Mouse (Mus musculus) frontal cortex, postnatal 14 days (tissue): ENCODE measurements around the gene Tmem117.

Experiments used
- DNase-seq, 2 experiments: peaks; one replicate each; pipeline ENCODE4 v3.0.0; 2022; ENCODE audit warnings: low spot score in 2 of 2

The Tmem117 gene

DNA sequence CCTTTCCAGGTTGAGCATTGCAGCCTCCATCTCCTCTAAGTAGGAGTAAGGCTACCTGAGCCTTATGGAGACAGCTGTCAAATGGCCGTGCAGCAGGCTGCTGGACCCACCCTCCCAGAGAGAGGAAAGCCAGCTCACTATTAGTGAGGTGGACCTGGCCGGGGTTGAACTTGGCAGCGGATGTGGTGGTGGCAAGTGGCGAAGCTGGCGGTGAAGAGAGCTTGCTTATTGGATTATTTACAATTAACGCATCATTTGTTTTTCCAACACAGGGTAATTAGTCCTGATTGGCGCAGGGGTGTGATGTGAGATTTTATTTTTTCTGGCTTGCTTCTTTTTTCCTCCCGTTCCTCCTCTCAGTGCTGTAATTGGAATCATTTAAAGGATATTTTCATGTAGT, 19.4 kb downstream of the Tmem117 start:
- DNase-seq, result no peak

DNA sequence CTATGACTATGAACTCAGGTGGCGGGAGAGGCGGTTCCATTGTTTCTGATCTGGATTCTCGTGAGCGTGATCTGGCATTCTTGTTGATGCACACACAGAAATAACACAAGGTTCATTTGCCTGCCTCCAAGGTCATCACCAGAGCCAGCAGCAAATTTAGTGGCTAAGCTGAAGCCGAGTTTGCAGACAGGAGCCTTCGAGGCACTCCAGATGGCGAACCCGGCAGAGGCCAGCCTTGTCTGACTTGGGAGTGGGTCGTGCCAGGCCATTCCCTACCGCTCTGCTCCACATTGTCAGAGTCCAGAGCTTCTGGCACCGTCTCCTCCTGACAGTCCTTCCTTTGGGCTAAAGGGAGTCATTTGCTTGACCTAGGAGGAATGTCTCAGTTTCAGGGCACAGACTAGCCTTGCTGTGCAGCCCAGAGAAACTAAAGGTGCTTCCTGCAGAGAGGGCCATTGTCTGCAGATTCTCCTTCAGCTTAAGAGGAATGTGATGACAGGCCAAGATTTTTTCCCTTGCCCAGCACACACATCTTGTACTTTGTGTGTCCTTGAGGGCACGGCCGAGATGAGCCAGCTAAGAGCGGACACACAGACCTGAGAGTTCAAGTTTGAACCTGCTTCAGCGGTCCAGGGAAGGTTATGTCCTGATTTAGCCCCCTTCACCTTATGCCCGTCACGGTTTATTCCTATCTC, 20.2 kb downstream of the Tmem117 start:
- DNase-seq, result no peak

DNA sequence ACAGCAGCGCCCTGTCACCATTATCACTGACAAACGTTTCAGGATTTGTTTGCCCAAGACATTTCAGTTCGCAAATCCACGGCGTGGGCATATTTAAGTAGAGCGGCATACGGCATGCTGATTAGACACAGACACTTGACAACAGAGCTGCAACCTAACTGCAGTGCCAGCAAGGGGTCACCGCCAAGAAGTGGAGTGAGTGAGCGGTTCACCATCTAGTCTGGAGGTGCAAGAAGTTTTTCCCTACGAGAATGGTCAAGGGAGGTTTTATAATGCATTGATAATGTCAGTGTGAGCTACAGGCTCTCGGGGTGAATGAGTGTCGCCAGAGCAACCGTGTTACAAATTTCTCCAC, 20.7 kb downstream of the Tmem117 start:
- no peak for DNase-seq

DNA sequence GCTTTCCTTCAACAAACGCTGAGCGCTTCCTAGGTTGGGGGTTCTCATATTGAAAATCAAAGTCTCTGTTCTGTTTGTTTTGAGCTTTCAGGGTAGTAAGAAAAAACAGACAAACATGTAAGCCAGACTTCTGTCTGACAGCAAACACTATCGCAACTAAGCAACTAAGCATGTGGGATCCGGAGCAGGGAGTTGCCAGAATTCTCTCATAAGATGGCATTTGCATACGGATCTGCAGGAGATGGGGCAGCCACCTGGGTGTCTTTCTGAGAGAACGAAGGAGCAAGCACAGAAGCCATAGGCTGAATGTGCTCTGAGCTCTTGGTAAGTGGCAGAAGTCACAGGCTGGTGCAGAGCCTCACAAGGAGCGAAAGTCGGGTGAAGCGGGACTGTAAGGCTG, 22.3 kb downstream of the Tmem117 start:
- DNase-seq, result no peak

DNA sequence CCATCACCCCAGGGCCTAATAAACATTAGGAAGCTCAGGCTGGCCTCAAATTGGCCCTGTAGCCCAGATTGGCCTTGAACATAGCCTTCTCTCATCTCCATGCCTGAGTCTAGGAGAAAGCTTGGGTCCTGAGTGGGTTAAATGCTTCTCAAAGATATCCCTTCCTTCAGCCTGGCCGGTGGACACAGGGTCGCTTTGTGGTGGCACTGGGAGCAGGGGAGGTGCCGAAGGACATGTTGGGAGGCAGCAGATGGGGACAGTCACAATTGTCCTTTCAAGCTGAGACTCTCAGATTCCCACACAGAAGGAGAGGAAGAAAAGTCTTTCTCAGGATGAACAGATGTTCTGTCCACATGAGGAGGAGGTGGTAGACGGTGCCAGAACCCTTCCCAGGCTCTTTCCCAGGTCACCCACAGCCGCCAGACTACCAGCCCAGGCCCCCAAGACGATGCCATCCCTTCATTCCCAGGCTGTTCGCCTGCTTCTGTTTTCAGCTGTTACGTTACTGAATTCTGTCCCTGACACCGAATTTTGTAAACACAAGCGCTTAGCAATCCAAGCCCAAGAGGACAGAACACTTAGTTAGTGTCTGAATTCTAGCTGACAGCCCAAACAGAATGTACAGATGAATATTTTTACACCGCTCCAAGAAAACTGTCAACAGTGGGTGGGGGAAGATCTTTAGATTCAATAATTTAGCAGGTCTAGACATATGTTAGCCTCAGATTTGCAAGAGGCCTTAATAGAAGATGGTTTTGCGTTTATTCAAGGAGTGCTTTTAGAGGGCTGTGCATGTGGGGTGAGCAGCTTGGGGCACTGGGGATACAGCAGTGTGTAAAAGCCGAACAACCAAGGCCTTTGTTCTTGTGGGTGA, 23.2 kb downstream of the Tmem117 start:
- peak in 1 of 2 experiments; percentile 43 for DNase-seq

DNA sequence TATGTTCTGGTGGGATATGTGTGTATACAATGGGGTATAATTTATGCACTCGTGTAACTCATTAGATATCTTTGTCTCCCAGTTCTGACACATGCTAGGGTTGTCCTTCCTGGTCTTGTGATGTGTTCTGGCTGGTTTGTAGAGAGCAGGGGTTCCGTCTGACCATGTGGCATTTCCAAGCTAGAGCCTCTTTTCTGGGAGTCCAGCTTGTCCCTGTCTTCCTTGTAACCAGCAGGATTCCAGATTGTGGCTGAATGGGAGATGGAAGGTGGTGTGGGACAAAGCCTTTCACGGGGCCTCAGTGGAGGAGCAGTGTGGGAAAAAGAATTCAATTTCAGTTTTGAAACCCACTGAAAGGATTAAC, 23.8 kb downstream of the Tmem117 start:
- DNase-seq, result no peak

DNA sequence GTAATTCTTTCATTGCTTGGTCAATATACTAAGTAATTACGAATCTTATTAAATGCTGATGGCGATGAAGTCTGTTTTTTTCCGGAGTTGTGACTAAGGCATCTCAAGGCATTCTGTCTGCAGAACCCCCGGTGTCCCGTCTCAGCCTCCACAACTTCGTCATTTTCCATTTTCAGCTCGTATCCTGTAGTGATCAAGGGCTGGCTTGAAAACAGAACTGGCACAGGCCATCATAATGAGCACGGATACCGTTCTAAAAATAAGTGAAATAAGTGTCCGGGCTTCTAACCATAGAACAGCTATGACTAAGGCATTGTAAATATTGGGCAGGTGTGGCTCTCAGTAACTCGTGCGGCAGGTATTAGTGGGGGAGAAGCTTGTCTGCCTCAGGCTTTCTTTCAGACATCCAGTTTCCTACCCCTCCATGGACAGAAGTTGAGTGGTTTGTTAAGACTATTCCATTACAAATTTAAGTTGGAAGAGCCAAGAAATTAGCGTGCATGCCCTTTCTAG, 26.8 kb downstream of the Tmem117 start:
- no peak for DNase-seq

DNA sequence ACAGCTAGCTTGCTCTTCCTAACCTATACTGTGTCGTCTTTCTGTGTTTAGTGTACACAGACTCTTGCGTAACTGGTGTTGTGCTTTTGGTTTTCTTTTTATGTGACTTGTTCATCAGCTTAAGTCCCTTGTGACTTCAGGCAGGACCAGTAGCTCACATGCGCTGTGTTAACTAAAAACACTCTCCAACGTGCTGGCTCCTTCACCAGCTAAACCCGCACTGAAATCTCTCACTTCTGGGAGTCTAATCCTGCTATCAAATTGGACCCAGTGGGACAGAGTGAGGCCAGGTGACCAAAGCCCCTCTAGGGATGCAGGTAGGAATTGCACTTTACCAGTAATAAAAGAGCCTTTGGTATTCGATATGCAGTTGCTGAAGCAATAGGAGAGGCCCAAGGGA, 28.9 kb downstream of the Tmem117 start:
- no peak for DNase-seq

DNA sequence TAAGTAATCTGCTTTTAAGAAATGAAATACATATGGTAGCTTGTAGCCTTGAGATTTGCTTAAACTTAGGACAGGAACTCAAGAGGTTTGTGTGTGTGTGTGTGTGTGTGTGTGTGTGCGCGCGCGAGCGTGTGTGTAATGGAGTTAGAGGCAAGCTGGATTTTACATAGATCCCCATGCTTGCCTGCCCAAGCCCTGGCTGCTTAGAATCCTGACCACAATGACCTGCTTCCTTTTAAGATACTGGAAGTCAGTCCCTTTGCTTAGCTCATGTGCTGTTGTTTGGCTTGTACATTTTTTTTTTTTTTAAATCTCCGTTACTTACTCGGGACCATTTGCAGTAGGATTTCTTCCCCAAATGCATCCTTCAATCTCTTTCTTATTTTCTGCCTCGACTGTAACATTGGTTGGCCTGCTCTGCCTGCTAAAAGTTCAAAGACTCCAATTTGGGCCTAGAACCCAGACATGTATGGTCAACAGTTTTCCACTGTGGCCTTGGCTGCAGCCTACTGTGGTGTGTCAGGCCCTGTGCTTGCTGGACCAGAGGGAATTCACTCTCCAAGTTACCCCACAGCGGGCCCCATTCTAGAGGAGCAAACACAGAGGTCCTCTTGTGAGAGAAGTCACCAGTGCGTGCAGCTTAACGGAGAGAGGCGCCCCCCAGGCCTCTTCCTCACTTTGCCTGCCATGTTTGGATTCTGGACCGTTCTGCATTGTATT, 29.5 kb downstream of the Tmem117 start:
- DNase-seq, result no peak

DNA sequence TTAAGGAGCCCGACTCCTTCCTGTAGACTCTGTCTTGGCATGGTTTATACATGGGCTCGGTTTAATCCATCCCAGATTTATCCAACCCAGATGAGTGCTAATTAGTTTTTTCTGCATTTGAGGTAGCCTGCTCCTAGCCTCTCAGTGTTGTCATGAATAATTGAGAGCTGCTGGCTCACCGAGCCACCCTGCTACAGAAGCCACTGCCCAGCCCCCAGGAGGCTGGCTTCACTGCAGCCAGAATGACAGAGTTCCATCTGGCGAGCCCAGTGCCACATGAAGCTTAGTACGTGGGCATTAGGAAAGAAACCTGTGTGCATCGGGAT, 30.0 kb downstream of the Tmem117 start:
- no peak for DNase-seq

DNA sequence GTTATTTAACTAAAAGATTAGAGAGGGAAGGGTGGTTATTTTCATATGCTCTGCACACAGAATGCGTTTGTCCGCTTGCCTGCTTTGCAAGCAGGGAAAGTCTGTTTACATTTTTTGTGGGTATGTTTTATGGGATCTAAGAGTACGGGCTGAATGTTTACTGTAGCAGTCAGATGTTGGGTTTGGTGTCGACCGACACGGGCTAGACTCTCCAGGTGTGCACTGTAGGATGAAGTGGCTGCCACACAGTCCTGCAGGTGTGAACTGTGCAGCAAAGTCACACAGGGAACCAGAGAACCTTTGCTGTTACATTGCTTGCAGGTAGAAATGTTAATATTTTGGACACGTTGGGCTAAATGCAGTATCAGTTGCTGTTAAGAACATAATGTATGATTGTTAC, 31.9 kb downstream of the Tmem117 start:
- DNase-seq, result no peak

DNA sequence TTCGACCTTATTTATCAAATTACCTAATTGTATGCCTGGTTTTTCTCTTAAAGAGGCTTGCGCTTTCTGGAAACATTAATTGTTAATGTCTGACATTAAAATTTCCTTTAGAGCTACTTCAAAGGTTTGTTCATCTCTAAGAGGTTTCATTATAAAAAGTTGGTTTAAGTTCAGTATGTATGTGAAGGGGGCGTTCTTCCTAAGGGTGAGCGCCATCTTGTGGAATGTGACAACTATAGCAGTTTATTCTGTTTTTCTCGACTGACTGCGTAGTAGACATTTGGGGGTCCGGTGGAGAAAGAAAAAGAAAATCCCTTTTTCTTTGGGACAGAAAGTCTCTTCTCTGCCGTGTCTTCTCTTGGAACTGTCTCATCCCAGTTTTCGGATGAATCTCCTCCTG, 32.4 kb downstream of the Tmem117 start:
- no peak for DNase-seq

DNA sequence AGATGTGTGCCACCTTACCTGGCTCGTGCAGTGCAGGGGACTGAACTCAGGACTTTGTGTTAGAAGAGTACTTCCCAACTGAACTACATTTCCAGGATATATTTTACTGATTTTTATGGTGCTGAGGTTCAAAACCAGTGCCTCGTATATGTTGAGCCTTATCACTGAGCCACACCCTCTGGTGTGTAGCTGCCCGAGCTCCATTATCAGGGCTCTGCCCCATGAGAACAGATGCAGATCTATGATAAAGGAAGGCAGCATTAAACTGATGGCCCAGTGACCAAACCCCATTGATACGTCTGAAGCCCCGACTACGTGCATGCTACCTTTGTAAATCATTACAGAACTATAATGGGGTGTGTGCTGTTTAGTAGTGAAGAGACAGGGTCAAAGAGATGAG, 35.6 kb downstream of the Tmem117 start:
- DNase-seq, result no peak

DNA sequence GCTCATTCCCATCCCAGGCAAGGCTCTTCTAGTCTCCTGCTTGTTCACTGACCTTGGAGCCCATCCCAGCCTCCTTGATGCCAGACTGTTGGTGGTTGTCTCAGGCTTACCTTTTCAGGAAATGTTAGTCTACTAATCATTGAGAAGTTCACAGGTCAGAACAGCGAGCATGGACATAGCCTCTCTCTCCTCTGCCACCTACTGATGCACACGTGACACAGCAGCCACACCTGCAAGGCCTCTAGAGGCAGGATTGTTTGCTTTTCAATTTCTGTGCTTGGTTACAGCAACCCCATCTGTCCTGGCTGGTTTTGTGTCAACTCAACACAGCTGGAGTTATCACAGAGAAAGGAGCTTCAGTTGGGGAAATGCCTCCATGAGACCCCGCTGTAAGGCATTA, 52.1 kb downstream of the Tmem117 start:
- DNase-seq, result no peak

DNA sequence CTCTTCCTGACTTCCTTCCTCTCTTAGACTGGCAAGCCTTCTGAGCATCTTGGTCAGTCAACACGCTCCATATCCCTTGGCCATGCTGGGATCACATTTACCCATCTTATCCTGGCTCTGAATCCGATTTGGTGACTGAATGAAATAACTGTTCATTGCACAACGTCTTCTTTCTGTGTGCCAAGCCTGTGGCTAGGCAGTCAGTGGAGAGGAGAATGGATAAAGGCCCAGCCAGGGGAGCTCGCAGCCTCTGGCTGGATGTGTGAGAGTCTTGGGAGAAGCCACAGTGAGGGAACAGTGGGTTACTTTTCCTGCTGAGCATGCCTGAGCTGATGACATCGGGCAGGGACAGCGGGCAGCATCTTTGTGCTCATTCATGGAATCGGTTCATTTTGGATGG, 55.2 kb downstream of the Tmem117 start:
- DNase-seq, result no peak

DNA sequence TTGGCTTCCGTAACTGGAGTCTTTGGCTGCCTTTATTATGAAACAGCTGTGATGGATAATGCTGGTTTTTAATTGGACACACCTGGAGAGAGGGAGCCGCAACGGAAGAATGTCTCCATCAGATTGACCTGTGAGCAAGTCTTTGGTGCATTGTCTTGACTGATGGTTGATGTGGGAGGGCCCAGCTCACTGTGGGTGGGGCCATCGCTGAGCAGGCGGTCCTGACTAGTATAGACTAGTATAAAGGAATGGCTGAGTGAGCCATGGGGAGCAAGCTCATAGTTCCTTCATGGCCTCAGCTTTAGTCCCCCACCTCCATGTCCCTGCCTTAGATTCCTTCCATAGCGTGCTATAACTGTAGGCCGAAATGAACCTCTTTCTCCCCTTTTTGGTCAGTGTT, 58.1 kb downstream of the Tmem117 start:
- no peak for DNase-seq

DNA sequence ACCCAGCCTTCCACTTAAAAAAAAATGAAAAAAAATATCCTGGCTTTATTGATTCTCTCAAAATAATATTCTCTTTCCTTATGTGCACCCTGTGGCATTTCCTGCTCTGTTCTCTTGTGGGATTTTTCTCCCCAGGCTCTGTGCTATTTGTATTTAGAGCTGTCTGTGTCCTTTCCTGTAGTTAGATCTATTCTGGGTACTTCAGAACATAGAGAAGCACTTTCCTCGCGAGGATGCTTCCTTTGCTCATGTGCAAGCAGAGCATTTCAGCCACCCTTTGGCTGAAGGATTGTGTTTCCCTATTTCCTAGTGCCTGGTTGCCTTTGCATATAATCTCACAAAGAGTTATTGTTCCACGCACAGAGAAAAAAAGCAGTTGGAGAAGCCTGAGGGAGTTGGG, 58.6 kb downstream of the Tmem117 start:
- no peak for DNase-seq

DNA sequence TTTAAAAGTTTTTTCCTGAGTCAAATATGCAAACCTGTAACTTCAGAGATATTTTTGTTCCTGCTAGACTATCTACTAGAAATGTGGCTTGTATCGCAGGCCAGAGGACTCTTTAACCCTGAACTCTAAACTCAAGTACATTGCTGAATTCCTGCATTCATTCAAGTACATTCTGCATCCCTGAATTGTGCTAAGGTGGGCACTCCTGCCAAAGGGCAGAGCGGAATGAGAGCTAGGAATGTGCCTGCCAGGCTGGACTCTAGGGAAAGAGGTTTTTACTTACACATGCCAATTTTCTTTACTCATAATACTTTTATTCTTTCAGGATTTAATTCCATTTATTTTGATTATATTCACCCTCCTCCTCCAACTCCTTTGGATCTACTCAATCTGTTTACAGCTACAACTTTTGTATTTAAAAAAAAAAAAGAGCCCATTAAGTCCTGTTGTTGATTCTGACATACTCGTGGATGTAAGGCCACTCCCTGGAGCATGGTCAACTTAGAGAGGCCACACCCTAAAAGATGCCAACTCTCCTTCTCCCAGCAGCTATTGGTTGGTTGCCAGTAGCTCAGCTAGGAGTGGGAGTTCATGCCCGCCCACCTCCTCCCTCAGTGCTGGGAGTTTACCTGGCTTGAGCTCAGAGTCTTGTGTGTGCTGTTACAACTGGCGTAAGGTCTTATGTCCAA, 60.3 kb downstream of the Tmem117 start:
- DNase-seq, result no peak

DNA sequence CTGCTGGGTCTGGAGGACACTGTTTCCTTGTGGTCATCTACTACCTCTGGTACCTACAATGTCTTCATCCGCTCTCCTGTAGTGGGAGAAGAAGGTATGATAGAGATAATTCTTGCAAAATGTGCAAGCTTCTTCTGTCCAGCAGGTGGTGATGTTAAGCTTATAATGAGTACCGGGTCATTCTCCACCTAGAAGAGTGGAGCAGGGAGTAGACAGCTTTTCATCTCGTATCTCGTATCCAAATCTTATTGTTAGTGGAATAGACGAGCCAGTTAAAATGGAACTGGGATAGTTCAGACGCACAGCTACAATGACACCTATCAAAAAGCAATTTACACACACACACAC, 60.8 kb downstream of the Tmem117 start:
- DNase-seq, result no peak

DNA sequence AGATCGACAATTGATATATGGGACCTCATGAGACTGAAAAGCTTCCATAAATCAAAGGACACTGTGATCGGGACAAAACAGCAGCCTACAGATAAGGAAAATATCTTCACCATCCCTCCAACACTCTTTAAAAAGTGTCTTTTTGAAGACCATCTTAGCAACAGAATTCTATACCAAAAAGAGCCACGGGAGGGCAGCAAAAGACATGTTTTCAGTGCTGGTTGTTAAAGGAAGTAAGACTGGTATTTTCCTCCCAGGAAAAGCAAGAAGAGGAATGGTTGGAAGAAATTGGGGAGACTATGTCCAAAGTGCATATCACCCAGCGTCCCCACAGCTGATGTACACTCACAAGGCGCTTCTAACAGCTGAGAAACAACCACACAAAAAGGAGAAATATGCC, 93.7 kb downstream of the Tmem117 start:
- peak in 1 of 2 experiments; percentile 76 for DNase-seq

DNA sequence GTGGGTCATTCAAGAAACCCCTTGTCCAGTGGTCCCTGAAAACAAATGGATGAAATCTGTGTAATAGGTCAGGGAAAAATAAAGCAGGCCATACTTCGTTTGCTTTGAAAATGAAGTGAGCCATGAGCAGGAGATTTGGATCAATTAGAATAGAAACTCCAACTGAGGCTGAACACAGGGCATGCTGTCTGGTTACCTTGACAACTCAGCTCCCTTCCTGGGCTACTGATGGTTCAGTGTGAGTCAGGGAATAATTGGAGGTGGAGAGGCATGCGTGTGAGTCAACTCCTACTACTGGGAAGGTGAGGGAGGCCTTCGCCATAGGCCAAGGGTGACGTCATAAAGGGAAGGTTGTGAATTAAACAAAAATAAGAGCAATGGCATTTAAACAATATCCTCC, 103.1 kb downstream of the Tmem117 start:
- no peak for DNase-seq

DNA sequence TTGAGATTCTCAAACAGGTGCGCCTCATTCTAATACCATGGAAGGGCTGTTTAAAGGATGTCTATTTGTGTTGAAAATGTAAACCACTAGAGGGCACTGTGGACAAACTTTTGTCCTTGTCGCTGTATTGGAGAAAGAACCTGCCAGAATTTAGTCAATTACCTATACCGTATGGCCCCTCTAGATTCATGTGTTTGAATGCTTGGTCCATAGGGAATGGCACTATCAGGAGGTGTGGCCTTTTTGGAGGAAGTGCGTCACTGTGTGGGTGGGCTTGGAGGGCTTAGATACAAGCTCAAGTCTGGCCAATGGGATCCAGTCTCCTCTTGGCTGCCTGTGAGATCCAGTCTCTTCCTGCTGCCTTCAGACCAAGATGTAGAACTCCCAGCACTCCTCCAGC, 140.2 kb downstream of the Tmem117 start:
- peak; percentile 23 to 27 for DNase-seq
